Mouse (Mus musculus): ENCODE results near the gene Gm10563.

The Gm10563 gene

DNA sequence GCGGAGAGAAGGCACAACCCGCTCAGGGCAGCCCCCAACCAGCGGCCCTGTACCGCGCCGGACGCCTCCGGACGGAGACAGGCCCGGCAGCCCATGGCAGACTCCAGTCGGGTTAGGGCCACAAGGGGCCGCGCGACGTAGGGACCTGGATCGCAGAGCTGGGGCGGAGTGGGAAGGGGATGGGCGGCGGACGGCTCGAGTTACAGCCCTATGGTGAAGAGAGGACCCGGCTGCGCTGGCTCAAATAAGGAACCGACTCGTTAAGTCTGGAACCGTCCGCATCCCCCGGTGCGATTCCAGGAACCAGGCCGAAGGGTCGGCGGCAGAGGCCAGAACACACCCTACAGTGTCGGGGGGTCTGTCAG lies 7.9 kb upstream of the Gm10563 start, which contains the start of gene Mmp23:
Gene Mmp23, minus strand, starts transcription at position 299 of the 365 bp plus-strand sequence.
- DNase-seq (ENCODE audit: low read depth, low spot score), result no peak

DNA sequence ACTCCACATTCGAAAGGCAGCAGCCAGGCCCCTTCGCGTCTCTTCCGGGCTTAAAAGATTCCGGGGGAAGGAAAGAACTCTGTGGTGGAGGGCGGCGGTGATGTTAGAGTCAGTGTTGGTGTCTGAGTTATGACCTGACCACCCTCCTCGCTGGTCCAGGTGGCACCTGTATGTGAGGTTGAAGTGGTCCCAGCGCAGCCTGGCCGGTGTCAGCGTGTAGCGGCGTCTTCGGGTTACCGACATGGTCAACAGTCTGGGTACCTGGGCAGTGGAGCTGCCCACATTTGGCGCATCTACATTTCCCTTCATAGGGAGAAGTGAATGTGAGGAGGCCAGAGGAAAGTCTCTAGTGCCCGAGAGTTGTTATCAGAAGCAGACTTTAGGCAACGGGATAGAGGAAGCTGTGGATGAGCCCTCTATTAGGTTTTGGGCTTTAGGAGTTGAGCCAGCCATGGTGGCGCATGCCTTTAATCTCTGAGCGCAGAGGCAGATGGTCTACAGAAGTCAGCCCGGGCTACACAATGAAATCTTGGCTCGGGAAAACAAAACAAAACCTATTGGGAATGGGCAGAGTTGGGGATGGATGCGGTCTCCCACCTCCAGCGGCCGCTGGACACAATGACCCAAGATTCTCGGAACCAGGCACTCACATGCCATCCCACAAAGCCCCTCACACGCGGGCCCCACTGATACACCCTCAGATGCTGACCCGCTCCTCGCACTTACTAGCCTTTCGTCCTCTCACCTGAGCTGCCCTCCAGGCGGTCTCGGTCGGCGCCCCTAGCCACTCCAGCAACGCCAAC lies 7.3 kb upstream of the Gm10563 start:
- no peak for DNase-seq (ENCODE audit: low read depth, low spot score)

DNA sequence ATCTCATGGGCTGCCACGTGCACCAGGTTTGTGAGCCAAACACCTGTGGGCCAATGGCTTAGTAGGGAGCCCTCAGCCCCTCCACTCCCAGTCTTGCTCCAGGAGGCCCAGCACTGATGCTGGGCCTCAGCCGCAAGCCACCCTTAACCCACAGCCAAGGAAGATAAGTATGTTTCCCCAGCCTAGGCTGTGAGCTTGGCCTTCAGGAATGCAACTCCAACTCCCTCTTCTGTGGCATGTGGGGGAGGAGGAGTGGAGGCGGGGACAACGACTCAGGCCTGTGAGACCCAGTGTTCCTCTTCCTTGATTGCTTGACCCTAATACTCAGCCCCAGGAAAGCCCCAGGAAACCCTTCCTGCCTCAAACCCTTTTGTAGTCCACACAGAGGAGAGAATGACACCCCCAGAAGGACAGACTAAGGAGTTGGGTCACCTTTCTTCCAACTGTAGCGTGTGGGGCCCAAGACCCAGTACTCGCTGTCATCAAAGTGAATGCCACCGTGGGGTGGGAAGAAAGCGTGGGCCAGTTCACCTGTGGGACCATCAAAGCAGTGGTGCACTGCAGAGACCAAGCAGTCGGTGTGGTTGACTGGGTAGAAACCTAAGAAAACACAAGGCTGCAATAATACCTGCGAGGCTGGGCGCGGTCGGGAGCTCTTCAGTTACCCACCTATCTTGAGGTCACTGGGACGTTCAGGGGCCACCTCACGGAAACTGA lies 6.5 kb upstream of the Gm10563 start:
- no peak for DNase-seq (ENCODE audit: low read depth, low spot score)

DNA sequence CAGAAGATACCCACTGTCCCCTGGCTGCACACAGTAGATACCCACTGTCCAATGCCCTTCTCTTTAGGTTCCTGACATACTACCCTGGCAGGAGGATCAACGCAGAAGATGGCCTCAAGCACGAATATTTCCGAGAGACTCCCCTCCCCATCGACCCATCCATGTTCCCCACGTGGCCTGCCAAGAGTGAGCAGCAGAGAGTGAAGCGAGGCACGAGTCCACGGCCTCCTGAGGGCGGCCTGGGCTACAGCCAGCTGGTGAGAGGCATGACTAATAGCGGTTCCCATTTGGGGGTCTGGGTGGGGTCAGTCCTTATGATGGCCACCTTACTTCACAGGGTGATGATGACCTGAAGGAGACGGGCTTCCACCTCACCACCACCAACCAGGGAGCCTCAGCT lies 4.1 kb upstream of the Gm10563 start:
- DNase-seq (ENCODE audit: low read depth, low spot score), result no peak

DNA sequence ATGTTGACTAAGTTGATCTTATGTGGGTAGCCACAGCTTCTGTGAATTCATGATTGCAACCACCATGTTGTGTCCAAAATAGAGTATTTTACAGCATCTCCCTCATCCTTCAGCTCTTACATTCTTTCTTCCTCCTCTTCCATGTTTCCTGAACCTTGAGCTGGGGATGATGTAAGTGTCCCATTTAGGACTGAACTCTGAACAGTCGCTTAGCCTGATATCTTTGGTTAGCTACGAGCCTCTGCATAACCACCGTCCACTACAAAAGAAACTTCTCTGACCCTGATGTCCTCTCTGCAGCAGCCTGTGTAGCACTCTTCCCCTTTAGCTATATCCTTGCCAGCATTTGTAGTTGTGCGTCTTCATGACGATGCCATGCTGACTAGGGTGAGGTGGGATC lies 513 bp upstream of the Gm10563 start:
- DNase-seq (ENCODE audit: low read depth, low spot score), result no peak

DNA sequence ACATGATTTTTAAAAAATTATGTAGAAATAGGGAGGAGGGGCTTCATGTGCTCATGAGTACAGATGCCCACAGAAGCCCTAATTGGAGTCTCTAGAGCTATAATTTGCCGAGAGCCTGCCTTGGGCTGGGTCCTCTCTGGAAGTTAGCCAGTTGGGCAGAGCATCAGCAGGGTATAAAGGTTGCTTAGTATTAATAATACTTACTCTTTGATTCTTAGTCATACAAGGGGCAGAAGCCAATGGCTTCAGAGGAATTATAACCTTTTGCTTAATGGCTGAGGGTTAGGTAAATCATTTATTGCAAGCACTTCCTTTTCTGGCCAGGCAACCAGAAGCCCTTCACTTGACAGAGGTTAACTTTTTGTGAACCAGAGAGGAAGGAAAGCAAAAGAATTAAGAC lies 1.7 kb downstream of the Gm10563 start:
- DNase-seq (ENCODE audit: low read depth, low spot score), result no peak

DNA sequence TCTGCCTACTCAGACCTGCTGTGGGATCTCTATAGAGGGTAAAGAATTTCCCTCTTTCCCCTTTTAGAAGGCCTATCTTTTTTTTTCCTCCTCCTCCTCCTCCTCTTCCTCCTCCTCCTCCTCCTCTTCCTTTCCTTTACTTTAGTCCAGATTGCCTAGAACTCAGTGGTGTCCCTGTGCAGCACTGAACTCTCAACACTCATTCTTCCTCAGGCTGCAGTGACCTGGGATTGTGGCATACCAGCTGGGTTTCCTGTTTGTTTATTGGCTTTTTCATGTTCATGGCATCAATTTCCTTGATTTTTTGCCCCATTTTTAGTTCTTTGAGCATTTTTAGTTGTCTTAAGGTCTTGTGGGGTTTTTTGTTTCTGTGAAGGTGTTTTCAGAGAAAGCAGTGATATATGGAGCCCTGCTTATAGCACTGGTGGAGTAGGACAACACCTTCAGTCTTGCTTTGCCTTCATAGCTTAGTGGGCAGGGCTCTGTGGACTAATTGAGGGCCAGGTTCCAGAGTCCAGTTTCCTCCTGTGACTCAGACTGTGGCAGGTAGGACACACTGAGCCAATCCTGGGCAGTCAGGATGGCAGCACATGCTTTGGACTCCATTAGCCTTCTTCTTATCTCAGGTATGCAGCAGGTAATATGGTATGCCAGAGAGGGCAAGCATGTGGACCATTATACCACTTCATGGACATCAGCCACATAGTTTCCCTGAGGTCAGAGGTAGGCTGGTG lies 9.3 kb downstream of the Gm10563 start:
- DNase-seq (ENCODE audit: low read depth, low spot score), result no peak

DNA sequence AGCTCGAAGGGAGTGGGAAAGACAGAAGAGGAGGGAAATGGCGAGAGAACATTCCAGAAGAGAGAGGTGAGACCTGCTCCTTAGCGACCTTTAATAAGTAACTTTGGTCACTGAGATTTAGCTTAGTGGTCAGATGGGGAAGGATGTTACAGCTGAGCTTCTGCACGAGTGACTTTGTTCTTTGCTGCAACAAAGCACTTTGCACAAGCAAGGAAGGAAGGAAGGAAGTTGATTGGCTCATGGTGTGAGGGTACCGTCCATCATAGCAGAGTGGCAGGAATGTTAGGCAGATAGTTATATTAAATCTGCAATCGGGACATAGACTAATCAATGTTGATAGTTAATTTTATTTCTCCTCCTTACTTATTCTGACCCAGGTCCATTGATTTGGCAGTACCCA lies 14.9 kb downstream of the Gm10563 start:
- no peak for DNase-seq (ENCODE audit: low read depth, low spot score)

DNA sequence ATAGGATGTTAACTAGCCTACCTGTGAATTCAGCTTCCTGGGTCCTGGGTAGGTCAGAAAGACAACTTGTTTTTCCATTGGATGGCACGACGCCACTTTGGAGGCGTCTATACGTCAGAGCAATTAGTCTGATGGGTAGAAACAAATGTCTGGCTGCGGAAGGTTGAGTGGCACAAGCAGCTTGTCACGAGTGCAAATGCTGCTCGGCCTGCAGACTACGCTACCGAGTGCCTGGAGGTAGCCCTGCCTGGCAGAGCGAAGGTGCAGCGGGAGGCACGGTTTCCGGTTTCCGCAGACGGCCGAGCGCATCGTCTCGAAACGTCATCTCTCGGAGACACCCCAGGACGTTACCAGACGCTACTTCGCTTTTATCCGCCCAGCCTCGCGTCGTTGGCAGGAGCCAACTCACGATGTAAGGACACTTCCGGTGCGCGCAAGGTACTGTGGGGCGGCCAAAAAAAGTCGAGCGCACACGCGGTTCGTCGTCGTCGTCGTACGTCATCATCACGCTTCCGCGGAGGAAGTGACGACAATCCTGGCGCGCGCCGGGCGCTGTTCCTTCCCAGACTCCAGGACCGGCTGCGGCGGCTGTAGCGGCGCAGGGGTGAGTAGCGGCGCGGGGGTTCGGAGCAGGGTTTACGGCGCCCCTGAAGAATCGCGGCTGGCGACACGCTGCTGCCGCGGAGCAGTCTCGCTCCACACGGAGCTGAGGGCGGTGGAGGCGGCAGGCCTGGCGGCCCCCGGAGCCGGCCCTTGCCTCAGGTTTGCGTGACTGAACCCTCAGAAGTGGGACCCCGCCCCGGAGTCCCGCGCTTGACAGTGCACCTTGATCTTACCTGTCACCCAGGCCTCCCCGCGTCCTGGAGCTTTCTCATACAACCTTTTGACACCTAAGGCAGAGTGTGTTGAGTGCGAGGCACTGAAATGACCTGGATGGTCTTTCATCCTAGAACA lies 20.6 kb downstream of the Gm10563 start, which contains the start of gene Cdk11b:
Gene Cdk11b, plus strand, starts transcription at position 517 of the 954 bp plus-strand sequence.
- peak; percentile 96 for DNase-seq (ENCODE audit: low read depth, low spot score)

DNA sequence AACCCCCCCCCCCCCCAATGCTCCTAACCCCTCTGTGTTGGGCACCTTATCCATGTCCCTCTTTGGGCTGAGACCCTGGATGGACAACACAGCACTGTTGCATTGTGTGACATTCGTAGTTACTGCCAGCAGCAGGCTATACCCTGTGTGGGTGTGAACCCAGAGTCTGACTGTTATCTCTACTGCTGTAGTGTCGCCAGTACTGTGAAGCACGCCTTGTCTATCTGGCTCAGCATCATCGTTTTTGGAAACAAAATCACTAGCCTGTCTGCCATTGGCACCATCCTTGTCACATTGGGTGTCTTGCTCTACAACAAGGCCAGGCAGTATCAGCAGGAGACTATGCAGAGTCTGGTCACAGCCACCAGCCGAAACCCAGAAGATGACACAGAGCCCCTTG lies 26.9 kb downstream of the Gm10563 start:
- DNase-seq (ENCODE audit: low read depth, low spot score), result no peak

DNA sequence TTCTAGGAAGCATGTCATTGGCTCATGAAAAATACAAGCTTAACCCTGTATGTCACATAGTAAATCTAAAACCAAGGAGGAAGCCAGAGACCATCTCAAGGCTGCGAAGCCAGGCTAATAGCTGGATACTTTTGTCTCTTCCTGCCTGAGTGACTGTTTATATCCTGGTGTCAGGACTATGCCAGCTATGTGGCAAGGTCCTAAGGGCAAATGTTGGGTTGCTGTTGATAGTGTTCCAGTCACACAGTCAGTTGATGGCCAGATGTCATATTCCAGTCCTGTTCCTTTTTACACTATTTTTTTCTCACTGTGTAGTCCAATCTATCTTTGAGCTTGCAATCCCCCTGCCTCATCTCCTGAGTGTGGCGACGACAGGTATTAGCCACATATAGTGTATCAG lies 31.9 kb downstream of the Gm10563 start:
- no peak for DNase-seq (ENCODE audit: low read depth, low spot score)

DNA sequence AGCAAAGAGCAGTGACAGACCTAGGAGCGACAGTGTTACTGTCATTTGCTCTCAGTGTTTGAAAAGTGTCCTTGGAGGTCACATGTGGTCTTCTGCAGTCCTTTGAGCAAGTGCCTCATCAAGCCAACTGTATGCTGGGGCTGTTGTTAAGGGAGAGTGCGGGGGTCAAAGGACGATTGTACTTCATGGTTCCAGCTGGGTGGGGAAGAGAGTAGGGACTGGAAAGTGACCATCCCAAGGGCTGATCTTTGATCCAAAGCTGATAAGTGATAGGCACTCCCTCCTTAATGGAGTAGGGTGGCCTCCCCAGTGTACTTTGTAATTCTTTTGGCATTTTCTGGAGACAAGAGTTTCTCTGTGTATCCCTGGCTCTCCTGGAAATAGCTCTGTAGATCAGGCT lies 33.3 kb downstream of the Gm10563 start:
- DNase-seq (ENCODE audit: low read depth, low spot score), result no peak

DNA sequence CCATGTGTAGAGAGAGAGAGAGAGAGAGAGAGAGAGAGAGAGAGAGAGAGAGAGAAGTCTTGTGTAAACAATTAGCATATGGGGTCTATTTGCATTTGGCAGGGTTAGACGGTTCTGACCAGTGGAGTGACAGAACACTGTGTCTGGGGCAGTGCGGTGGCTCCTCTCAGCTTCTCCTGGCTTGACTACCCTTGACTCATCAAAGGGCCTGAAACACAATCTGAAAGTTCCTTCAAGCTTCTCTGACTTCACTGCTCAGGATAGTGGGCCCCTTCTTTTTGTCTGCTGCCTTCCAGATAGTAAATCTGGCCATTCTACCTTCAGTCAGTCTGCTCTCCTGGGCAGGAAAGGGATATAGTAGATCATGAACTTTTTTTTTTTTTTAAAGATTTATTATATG lies 38.4 kb downstream of the Gm10563 start:
- DNase-seq (ENCODE audit: low read depth, low spot score), result no peak

DNA sequence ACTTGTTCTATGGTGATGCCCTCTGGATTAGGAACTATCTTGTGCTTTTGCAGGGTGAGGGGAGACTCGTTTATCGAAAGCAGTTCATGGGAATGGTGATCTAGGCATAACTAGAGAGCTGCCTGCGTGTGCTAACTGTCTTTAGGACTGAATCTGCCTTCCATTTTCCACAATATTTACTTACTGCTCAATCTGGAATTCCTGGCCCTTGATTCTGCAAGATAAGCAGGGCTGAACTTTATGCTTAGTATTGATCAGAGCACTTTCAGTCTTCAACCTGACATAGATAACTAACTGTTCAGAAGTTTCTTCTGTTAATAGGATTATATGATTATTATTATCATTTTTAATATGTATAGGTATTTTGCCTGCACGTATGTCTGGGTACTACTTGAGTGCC lies 40.1 kb downstream of the Gm10563 start:
- DNase-seq (ENCODE audit: low read depth, low spot score), result no peak

DNA sequence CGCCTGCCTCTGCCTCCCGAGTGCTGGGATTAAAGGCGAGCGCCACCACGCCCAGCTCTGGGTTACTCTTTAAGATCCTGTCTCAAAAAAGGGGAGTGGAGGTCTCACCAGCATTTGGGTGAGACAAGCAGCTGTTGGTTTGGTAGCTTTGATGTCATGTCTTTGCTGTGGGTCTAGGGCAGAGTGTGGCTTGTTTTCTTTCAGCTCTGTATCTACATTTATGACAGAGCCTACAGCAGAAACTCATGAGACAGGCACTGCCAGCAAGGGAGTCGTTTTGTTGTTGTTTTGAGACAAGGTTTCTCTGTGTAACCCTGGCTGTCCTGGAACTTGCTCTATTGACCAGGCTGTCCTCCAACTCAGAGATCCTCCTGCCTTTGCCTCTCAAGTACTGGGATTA lies 41.4 kb downstream of the Gm10563 start:
- no peak for DNase-seq (ENCODE audit: low read depth, low spot score)

DNA sequence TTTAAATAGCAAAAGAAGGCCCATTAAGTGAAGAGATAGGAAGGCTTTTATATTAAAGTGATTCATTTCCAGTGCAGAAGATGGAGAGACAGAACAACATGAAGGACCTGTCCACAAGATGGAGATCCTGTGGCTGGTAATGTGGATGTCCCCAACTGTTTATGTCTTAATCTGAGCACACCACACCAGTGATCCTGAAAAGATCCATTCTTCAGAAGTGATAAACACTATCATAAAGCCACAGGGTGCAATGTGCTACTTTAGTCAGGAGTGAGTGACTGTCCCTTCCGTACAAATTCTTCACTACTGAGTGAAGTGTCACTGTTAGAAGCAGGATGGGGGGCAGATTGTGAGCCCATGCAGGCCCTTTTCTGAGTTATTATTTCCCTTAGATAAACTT lies 42.5 kb downstream of the Gm10563 start:
- no peak for DNase-seq (ENCODE audit: low read depth, low spot score)

DNA sequence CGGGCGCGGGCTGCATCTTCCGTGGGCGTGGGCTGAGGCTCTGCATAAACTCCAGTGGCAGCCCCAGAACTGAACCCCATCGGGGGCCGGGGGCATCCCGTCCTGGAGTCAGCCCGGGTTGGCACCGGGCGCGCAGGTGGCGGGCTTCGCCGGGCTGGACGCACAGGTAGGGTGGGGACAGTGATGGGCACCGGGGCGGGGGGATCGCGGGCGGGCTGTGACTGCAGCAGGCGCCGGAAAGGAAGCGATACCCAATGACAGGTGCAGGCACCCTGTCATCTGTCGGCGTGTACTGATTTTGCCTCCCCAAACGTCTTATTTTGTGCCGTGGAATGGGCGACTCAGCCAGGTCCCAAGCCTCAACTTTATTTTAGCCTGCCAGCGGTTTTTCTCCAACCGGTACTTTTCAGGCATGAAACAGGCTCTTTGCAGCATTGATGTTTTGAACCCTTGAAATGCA lies 43.2 kb downstream of the Gm10563 start:
- no peak for DNase-seq (ENCODE audit: low read depth, low spot score)

DNA sequence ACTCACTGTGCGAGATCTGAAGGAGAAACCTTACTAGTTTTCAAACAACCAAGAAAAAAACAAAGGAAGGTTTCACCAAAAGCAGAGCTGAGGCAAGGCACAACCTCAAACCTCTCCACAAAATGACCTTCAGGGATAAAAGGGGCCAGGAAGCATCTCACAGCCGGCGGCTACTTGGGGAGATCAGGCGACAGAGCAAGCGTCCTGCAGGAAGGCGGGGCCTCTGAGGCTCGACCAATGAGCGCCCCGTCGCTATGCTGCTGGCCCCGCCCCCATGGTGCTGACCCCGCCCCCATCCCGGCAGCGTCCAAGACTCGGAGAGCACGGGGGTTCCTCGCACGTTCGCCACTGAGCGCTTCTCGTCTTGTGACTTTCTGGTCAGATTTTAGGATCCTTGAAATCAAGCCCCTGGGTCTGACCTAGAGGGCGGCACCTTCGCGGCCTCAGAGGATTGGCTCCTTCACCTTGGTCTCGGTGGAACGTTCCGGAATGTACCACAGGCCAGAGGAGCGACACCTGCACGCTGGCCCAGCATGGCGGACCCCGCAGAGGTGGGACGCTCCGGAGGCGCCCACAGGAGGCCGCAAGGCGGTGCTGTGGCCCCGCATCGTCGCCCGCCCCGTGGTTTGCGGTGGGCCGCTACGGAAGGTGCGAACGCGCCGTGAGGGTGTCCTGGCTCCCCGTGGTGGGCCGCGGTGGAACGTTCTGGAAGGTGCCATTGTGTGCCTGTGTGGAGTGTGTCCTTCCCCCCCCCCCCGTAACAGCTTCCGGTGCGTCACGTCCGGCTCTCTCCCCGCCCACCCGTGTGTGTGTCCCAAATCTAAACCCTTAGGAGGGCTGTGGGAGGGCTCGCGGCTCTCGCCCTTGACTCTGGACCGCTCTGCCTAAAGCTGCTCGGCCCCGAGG lies 43.9 kb downstream of the Gm10563 start, which contains the start of gene Slc35e2:
Gene Slc35e2, plus strand, starts transcription at position 326 of the 906 bp plus-strand sequence.
- DNase-seq (ENCODE audit: low read depth, low spot score), result peak; percentile 90

DNA sequence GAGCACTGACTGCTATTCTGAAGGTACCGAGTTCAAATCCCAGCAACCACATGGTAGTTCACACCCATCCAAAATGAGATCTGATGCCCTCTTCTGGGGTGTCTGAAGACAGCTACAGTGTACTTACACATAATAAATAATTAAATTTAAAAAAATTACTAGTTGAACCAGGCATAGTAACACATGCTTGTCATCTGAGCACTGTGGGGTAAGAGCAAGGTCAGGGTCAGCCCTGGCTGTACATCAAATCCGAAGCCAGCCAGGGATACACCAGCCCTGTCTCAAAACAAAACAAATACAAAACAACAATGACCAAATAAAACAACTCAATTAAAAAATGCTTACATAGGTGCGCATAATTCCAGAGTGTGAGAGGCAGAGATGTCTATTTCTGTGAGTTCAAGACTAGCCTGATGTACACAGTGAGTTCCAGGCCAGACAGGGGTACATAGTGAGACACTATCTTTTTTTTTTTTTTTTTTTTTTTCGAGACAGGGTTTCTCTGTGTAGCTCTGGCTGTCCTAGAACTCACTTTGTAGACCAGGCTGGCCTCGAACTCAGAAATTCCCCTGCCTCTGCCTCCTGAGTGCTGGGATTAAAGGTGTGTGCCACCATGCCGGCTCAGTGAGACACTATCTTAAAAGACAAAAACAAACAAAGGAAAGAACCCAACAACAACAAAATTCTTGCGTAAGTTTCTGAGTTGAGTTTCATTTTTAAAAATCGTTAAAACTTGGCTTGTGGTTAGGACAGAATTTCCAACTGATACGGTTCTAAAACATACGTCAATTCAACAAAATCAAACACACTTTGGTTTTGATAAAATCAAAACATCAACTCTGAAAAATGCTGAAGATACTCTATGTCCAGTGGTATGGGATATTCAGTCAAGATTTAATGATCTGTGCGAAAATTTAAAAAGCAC lies 45.0 kb downstream of the Gm10563 start:
- no peak for DNase-seq (ENCODE audit: low read depth, low spot score)

Measured in retina, postnatal 7 days (tissue).